Mouse (Mus musculus): ENCODE data around the gene Scaper.

Gene Scaper

DNA sequence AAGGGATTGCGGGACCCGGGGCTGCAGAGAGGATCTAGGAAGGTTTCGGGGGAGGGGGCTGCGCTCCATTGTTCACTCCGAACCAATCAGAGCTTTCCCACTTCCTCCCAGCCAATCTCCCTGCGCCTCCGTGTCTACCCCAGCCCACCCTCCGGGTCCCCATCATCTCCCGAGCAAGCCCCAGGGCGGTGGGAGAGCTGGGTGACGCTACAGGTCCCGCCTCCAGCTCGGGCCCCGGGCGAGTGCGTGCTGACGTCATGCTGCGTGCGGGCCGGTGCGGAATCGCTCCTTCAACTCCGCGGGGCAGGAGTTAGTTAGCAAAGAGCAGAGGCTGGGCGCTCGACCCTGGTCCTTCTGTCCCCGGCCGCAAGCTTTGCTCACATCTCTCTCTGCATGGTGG is 397.0 kb downstream of the Scaper start:
- DNase-seq (ENCODE audit: inconsistent age in 2 of 2, low spot score in 1 of 2) = peak; percentile 27 to 68

DNA sequence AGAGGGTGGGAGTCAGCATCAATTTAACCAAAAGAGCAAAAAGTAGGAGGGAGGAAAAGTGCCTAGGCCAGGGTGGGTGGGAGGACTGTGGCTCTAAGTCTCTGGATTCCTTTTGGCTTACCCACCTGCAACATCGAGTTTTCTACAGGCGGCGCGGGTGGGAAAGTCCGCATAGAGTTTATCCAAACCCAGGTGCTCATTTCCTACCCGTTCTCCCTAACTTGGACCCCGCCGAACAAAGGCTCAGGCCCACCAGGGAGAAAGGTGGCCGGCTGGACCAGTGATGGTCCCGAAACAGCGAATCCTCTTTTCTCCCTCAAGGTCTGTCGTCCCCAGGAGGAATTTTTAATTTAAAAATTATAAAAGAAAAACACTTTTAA is 397.5 kb downstream of the Scaper start:
- peak in 1 of 2 experiments; percentile 69 for DNase-seq (ENCODE audit: inconsistent age in 2 of 2, low spot score in 1 of 2)

DNA sequence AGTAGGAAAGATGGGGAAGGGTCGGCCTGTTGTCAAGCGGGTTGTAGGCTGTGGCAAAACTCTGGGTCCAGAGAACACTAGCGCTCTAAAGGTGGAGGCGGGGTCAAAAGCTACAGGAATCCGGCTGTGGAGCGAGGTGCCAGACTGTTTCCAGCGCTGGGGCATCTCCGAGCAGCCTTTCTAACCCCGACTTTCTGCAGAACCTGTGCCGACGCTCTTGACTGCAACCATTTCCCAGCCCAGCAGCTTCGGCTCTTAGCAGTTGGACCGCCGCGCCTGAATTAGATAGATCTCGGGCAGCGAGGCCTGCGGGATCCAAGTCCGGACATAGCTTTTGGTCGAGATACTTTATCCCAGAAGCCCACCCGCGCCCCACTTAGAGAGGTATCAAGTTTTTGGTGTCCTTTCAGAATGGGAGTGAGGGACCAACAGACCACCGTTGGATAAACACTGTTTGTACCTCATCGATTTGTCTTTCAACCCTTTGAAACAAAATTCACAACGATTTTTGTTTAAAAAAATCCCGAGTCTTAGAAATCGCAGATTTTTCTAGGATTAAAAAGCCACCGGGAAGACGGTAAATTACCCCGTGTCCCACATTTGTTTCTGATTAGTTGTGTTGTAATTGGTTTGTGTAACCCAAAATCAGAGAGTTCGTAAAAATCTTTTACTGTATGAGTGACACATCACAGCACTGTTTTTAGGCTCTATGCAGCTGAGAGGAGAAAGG is 398.1 kb downstream of the Scaper start:
- DNase-seq (ENCODE audit: inconsistent age in 2 of 2, low spot score in 1 of 2) = peak in 1 of 2 experiments; percentile 53

DNA sequence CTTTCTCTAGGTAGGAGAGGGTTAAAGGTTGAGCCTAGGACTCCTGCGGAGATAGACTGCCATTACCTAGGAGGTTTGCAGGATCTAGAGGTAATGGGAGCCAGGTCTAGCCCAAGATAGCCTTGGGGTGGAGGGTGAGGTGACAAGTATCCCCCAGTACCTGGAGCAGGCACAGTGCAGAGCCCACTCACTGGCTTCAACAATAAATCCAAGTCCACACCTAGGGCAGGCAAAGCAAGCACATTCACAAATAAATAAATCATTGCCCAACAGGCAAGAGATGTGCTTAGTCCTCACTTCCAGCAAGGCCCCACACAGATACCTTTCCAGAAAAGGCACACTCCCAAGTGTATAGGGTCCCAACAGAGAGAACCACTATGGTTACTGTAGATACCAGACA is 398.9 kb downstream of the Scaper start:
- no peak for DNase-seq (ENCODE audit: inconsistent age in 2 of 2, low spot score in 1 of 2)

DNA sequence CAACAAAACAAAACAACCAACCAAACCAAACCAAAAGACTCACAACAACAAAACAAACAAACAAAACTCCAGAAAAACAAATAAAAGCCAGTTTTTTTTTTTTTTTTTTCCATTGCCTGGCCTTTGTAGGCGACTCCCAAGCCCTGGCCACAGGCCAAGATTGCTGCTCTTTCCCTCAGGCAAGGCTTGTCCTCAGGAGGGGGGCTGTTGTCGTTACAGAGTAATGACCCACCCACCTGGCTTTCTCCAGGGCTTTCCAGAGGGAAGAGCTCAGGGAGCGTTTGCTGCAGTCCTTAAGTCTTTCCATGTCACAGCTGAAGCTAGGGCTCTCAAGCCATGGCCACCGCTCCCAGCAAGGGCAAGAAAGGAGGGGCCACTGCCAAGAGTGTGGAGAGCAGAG is 399.5 kb downstream of the Scaper start, which contains the start of gene Isl2:
Isl2 (plus strand) TSS at position 296 of the 400 bp plus-strand sequence.
- no peak for DNase-seq (ENCODE audit: inconsistent age in 2 of 2, low spot score in 1 of 2)

DNA sequence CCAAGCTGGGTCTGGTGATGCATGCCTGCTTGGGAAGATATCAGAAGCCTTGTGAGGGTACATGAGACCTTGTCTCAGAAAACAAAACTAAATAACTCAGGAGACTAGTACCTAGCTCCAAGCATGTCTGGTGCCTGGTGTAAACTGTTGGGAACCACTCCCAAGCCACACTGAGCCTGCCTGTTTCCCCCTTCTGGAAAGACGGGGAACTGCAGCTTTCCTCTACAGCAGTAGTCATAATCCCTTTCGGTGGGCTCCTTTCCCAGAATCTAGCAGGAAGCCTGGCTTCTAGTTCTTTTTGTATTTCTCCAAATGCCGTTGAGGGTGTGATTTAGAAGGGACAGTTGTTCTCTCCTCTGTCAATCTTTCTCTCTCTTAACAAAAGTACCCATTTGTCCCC is 402.0 kb downstream of the Scaper start:
- peak; percentile 47 to 79 for DNase-seq (ENCODE audit: inconsistent age in 2 of 2, low spot score in 1 of 2)

DNA sequence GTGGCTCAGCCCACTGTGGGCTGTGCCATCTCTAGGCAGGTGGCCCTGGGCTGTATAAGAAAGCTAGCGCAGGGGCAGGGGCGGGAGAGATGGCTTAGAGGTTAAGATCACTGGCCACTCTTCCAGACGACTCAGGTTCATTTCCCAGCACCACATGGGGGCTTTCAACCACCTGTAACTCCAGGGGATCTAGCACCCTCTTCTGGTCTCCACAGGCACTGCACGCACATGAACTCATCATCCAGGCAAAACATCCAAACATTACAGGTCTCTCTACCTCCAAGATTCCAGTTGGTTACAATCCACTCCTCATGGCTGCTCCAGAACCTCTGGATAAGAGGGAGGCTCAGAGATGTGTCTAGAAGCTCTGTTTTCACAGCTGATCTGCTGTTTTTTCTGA is 412.2 kb downstream of the Scaper start:
- peak in 1 of 2 experiments; percentile 49 for DNase-seq (ENCODE audit: inconsistent age in 2 of 2, low spot score in 1 of 2)

DNA sequence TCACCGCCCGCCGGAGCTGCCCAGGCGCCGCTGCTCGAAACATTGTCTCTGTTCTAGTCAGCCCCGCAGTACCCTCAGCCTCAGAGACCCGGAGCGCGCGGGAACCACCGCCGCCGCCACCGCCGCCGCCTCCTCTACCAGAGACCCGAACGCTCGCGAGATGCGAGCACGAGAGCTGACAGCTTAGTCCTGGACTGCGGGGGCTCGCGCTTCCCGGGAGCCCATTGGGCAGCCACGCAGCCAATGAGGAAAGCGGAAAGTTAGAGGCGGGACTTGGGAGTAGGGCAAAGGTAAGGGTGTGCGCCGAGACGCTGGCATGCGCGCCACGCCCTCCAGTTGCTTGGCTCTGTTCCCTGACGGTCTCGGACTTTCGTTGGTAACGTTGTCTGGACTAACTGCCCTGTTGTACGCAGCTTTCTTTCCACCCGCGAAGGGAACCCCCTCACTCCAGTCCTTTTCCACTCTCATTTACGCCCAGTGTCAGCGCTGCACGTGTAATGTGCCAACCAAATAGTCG is 425.8 kb downstream of the Scaper start, which contains the start of gene Etfa:
Etfa (minus strand) TSS at position 217 of the 517 bp plus-strand sequence.
- peak; percentile 97 to 98 for DNase-seq (ENCODE audit: inconsistent age in 2 of 2, low spot score in 1 of 2)

DNA sequence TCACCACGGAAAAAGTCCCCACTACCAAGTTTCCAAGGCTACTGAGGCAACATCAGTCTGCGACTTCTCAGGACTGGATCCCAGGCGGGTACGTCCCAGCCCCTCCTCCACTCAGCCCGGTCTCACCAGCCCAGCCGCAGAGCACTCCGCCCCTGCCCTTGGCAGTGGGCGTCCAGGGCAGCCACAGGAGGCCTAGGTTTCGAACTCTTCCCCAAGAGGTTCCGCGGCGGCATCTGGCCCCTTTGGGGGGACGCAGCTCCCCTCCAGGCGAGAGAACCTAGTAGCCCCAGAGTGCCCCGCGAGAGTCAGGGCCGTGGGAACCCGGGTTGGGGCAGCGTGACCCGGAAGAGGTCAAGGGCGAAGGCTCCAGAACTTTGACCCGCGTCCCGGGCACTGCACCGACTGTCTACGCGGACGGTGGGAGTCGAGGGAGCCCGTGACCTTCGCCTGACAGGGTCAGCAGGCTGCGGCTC is 426.4 kb downstream of the Scaper start:
- peak in 1 of 2 experiments; percentile 69 for DNase-seq (ENCODE audit: inconsistent age in 2 of 2, low spot score in 1 of 2)

DNA sequence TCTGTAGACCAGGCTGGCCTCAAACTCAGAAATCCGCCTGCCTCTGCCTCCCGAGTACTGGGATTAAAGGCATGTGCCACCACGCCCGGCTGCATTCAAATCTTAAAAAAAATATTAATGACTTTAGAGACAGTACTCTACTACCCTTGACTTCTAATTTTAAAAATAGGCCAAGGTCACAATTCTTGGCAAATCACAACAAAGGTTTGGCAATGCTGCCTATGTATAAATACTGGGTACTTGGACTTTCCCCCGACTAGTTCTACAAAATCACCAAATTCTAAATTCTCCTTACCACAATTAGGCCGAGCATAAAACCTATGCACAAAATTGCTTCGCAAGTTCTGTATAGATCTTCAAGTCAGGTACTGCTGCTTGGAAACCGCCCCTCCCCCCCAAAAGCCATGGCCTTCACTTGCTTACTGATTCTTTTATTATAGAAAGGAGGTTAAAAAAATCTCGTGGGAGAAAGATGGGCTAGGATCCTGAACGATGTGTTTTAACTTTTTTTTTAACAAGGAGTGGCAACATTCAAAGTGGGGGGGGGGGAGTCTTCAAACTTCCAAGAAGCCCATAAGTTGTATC is 427.2 kb downstream of the Scaper start:
- peak; percentile 14 to 77 for DNase-seq (ENCODE audit: inconsistent age in 2 of 2, low spot score in 1 of 2)

DNA sequence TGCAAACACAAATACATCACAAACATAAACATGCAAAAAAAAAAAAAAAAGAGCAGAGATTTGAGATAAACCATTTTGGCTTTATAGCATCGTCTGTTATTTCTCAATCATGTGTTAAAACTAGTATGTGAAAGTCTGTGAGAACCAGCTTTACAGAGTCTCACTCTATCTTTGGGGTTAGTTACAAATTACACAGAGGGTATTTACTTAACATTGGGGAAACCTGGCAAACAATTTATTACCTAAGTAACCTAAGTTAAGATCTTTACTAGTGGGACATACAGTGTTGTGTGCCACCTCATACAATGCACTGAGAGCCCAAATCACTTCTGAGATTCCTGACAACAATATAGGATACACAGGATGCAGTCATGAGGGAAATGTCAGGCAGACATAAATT is 428.2 kb downstream of the Scaper start:
- no peak for DNase-seq (ENCODE audit: inconsistent age in 2 of 2, low spot score in 1 of 2)

DNA sequence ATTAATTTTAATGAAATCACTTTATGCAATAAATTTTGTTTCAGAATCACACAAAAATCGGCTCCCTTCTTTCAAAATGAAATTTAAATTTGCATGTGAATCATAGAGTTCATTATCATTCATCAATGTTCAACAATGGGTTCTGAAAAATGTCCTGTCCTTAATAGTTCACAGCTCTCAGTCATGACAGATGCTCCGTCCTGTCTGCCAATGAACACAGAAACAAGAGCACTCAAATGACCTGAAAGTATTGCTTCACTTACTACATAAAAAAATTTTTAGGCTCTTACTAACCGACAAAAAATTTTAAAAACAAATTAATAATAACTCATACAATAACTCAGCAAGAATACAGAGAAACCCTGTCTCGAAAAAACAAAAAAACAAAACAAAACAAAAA is 429.2 kb downstream of the Scaper start:
- peak in 1 of 2 experiments; percentile 56 for DNase-seq (ENCODE audit: inconsistent age in 2 of 2, low spot score in 1 of 2)

DNA sequence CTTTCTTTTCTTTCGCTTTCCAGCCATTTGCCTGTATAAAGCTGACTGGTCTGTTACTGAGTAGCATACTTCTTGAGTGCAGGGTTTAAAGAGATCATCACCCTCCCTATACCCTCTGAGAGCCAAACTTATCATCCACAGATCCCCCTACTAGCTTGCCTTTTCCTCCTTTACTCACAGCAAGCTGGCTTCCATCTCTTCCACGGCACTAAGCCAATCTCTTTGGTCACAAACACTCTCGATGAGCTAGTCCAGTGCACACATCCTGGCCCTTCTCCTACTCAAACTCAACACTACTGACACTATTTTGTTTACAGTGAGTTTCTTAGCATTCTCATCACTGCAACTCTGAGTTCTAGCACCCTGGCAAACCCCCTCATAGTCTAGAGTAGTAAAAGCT is 430.0 kb downstream of the Scaper start:
- no peak for DNase-seq (ENCODE audit: inconsistent age in 2 of 2, low spot score in 1 of 2)

All from adrenal gland, adult (tissue).